Mouse (Mus musculus) C2C12 (cell line): Measurements from ENCODE around the gene A930009A15Rik. TPM values are rescaled to one million over a fixed set of nuclear protein-coding genes. Genes with fewer than 3 reads are reported as not detected.

Source experiments
- H3K27me3 ChIP-seq: one replicate; pipeline ENCODE4 v1.6.1; 2011; ENCODE audit not compliant: control insufficient read depth, insufficient read depth, insufficient read length
- H3K36me3 ChIP-seq: one replicate; pipeline ENCODE4 v1.6.1; 2011; ENCODE audit not compliant: control insufficient read depth, insufficient read depth
- H3K4me3 ChIP-seq: one replicate; pipeline ENCODE4 v1.5.1; 2011; ENCODE audit warnings: mild to moderate bottlenecking, control low read depth; ENCODE audit not compliant: poor library complexity, insufficient read depth, severe bottlenecking
- H3K79me2 ChIP-seq: one replicate; pipeline ENCODE4 v1.6.1; 2011; ENCODE audit not compliant: control insufficient read depth, insufficient read depth
- H3K79me3 ChIP-seq: one replicate; pipeline ENCODE4 v1.6.1; 2011; ENCODE audit warnings: low read depth, control low read depth
- H3ac ChIP-seq: one replicate; pipeline ENCODE3; 2011; ENCODE audit warnings: low read depth; ENCODE audit not compliant: control insufficient read depth, insufficient read length
- CEBPB ChIP-seq: IDR thresholded peaks from one replicate; pipeline ENCODE4 v1.6.1; 2011; ENCODE audit warnings: low read depth, mild to moderate bottlenecking, control low read depth, moderate library complexity
- CTCF ChIP-seq: IDR thresholded peaks from one replicate; pipeline ENCODE4 v1.5.1; 2011; ENCODE audit not compliant: control insufficient read depth, insufficient read depth, insufficient read length
- FOSL1 ChIP-seq: IDR thresholded peaks from one replicate; pipeline ENCODE4 v1.8.0; 2011; ENCODE audit warnings: mild to moderate bottlenecking, low read length; ENCODE audit not compliant: poor library complexity, insufficient read depth, severe bottlenecking
- MAX ChIP-seq: IDR thresholded peaks from one replicate; pipeline ENCODE4 v1.6.1; 2011; ENCODE audit warnings: mild to moderate bottlenecking, control low read depth
- MYOD1 ChIP-seq: IDR thresholded peaks from one replicate; pipeline ENCODE4 v1.6.1; 2011; ENCODE audit warnings: low read depth; ENCODE audit not compliant: control insufficient read depth, insufficient read length
- MYOG ChIP-seq: IDR thresholded peaks from one replicate; pipeline ENCODE4 v1.6.1; 2011; ENCODE audit not compliant: control insufficient read depth, insufficient read length; ENCODE audit errors: extremely low read depth
- USF1 ChIP-seq: IDR thresholded peaks from one replicate; pipeline ENCODE4 v1.6.1; 2011; ENCODE audit warnings: low read depth, mild to moderate bottlenecking, control low read depth, moderate library complexity
- polyA plus RNA-seq: library from polyadenylated mRNA; unstranded; fragments of >200 nt; fragmentation: generic; extraction: Trizol; gene quantifications from one replicate; pipeline ENCODE4 v1.2.1, GENCODE M21; 2012; ENCODE audit warnings: missing spikeins

The A930009A15Rik gene
- polyA plus RNA-seq, 1 experiment, result not detected

- Histone ChIP-seq H3K27me3 (peaks cover 3% of the 10 kb centered on the region), H3K79me2 (no peaks in the 10 kb centered on the region)
These were observed 8.5 kb upstream of the A930009A15Rik start for GRCm38 (mm10) chr10:115561136-115561880.

DNA sequence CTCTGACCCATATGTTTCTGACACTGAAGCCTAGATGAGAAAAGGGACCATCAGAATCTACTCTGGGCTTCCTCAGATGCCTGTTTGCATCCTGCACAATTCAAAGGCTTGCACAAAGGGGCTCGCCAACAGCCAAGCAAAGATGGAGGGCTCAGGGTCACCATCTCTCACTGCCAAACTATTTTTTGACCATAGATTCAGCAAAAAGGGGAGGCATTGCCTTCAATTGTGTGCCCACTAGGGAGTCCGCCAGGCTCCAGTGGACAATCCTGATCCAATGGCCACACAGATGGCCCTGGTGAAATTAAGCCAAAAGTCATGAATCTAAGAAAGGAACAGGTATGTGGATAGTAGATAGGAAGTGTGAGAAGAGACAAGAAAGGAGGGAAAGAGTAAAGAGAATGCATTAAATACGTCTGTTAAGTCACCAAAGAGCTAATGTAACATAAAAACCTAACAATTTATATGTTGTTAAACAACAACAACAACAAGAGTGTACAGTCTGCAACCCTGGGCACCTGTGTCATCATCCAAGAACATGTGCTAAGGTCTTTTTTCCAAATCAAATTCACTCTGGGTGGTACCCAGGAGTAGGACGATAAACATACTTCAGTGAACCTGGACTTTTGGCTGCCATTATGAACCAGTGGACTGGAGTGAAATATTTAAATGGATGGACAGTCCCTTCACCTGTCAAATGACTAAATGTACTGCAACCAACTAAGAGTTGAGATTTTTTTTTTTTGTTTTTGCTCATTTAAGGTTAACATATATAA lies 6.7 kb upstream of the A930009A15Rik start:
- no peak overlapping the region for H3K4me3 ChIP-seq
- peaks cover 12% of the 10 kb centered on the region for H3K27me3 ChIP-seq
- no peaks in the 10 kb centered on the region for H3K79me3 ChIP-seq
- no peaks in the 10 kb centered on the region for H3K36me3 ChIP-seq
- no peaks in the 10 kb centered on the region for H3K79me2 ChIP-seq
- no peak overlapping the region for H3ac ChIP-seq
- TF ChIP-seq USF1 (no peak), CTCF (no peak), MYOG (no peak), CEBPB (no peak), MYOD1 (no peak), FOSL1 (no peak), MAX (no peak)

More at GRCm38 (mm10) chr10:115561136-115561880, 8.5 kb upstream of the A930009A15Rik start:
- no peaks in the 10 kb centered on the region for H3K36me3 ChIP-seq
- no peak overlapping the region for H3K4me3 ChIP-seq
- H3K79me3 ChIP-seq, result no peaks in the 10 kb centered on the region
- no peak overlapping the region for H3ac ChIP-seq
- no peak for TF ChIP-seq MAX
- no peak for TF ChIP-seq FOSL1
- TF ChIP-seq CEBPB, result peak; percentile 59

DNA sequence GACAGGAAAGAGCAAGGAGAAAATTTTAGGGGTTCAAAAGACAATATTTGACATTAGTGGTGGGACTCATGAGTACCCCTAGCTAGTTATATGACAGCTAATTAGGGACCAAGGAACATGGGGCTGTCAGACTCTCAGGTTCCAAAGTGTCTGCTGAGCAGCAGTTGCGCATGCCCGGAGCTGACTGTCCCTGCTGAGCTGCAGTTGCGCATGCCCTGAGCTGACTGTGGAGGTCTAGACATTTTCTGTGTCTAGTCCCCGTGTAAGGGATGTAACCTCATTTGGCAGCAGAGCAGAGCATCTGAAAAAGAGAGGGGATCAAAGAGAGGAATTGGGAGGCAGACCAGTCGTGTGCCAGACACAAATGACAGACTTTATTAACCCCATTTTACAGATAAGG lies 5.8 kb upstream of the A930009A15Rik start:
- Histone ChIP-seq H3K79me2 (no peaks in the 10 kb centered on the region), H3K27me3 (peaks cover 12% of the 10 kb centered on the region), H3ac (no peak overlapping the region), H3K36me3 (no peaks in the 10 kb centered on the region), H3K79me3 (no peaks in the 10 kb centered on the region), H3K4me3 (no peak overlapping the region)
- TF ChIP-seq MYOD1 (no peak), CTCF (no peak), FOSL1 (no peak), MYOG (no peak), CEBPB (no peak), MAX (no peak), USF1 (no peak)

DNA sequence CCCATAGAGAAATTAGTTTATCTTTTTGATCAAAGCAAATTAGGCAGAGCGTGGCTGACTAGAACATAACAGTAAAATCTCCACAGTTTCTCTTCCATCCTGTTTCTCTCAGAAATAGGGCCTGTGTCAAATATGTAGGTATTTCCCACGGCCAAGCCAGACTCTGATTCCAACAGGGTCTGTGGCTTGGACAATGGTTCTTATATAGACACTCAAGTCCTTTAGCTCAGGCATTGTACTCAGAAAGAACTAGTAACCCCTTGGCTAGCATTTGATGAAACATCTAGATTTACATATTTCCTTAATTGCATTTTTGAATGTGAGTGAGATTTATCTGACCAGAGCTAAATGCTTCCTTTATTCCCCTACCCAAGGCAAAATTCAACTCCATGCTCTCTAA lies 791 bp downstream of the A930009A15Rik start:
- TF ChIP-seq MYOG (no peak), CEBPB (no peak), FOSL1 (no peak), MAX (no peak), MYOD1 (no peak), USF1 (no peak), CTCF (no peak)
- no peaks in the 10 kb centered on the region for H3K36me3 ChIP-seq

DNA sequence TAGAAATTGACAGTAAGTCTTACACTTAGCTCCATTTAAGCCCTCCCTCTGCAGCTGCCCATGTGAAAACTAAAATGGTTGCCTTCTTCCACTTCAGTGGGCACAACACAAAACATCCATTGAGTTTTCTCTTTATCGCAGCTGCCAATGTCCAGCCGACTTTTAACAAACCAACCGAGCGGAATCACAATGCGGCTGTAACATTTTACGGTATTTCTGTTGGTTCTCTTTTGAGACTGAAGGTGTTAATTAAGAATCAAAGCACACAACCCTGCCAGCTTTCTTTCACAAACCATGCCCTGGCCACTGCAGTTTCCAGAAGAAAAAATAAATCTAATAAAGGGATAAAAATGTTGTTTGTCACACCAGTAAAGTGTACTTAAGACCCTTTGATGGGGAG lies 1.5 kb downstream of the A930009A15Rik start:
- Histone ChIP-seq H3K79me2 (no peaks in the 10 kb centered on the region), H3K27me3 (peaks cover 11% of the 10 kb centered on the region), H3ac (no peak overlapping the region), H3K79me3 (no peaks in the 10 kb centered on the region), H3K4me3 (no peak overlapping the region), H3K36me3 (no peaks in the 10 kb centered on the region)
- TF ChIP-seq MAX, result no peak
- TF ChIP-seq MYOD1, result no peak
- TF ChIP-seq CEBPB, result no peak
- TF ChIP-seq CTCF, result no peak
- TF ChIP-seq FOSL1, result no peak
- TF ChIP-seq MYOG, result no peak
- no peak for TF ChIP-seq USF1

More for the DNA sequence above, 791 bp downstream of the A930009A15Rik start:
- H3ac ChIP-seq, result no peak overlapping the region
- no peaks in the 10 kb centered on the region for H3K79me2 ChIP-seq
- peaks cover 11% of the 10 kb centered on the region for H3K27me3 ChIP-seq
- H3K79me3 ChIP-seq, result no peaks in the 10 kb centered on the region
- no peak overlapping the region for H3K4me3 ChIP-seq
